Mouse (Mus musculus): ENCODE measurements at regions not wholly inside any gene's neighbourhood (a gene's known extent, or its start where the extent isn't known, plus 50 kb on each side); places are given as distances from the start of the nearest gene placed in this dataset.

DNA sequence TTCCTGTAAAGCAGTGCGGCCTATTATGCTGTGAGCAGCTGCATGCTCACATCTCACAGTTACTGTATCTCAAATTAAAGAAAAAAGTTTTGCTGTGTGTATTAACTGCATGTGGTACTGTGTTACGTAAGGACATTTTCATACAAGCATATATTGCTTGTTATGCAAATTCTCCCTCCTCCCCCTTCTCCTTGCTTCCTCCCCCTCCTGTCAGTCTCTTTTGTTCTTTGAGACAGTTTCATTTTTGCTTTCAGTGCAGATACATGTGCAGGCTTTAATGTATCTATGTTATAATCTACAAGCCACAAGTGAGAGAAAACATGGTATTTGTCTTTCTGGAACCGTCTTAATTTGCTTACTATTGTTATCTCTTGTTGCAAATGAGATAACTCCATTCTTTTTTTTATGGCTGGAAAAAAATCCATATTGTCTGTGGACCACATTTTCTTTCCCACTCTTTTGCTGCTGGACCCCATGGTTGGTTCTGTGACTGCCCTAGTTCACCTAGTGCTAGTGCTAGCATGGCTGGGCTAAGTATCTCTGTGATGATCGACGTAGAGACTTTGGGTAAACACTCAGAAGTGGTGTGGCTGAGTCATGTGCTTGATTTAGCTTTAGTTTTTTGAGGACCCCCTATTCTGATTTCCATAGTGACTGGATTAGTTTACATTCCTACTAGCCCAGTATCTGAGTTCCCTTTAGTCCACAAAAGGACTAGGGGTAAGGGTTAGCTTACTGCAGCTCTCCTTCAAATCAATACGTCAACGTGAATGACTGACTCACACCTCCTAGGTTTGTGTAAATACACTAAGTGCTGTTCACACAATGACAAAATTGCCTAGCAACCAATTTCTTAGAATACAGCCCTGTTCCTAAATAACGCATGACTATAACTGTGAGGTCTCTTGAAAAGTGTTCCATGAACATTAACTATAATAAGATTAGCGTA is 158.1 kb downstream of the Icos start:
- DNase-seq (ENCODE audit: low spot score in 2 of 2) = no peak

- DNase-seq (ENCODE audit: low spot score in 2 of 2) = no peak
Measured at GRCm38 (mm10) chr1:61137210-61137885, 159.6 kb downstream of the Icos start.

DNA sequence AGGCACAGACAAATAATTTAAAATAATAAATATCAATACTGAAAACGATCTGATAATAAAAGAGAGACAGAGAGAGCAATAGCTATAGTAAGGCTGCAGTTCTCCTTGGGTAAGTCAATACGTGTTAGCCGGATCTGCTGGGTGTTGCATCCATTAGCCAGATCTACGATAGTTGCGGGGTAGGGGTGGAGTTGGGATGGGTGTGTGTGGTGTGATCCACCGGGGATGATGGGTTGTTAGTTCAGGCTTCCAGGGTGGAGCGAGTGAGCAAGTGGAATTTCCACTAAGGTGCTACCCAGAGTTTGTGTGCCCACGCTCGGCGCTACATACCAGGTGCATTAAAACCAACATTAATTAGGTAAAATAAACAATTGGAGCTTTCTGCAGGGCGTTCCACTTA is 160.2 kb downstream of the Icos start:
- DNase-seq (ENCODE audit: low spot score in 2 of 2) = no peak

DNA sequence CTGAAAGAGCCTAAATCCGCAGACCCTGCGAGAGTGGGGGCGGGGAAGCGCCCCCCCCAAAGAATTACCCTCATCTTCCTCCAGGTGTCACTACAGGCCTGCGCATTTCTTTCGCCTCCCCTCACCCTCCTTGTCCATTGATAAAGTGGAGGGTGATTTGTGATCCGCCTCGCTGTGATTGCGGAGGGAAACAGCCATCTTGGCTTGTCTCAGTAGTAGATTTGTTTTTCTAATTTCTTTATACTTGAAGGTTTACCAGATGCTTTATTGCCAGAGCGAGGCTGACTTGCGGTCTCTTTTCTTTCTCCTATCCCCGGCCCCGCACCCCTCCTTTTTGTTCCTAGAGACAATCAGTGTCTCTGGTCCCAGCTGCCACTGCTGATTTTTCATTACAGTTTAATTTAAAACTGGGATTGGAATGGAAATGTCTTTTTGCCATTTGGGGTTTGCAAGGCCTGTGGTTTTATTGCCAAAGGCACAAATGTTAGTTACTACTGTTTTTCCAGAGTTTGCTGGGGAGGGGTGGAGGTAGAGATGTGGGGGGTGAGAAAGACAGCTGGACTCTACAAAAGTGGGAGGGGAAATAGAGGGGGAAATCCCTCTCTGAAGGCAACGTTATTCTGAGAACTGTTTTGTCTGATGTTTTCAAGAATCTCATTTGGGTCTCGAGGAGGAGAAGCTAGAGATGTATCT is 161.7 kb downstream of the Icos start:
- DNase-seq (ENCODE audit: low spot score in 2 of 2) = peak; percentile 16 to 32

- no peak for DNase-seq (ENCODE audit: low spot score in 2 of 2)
Measured at GRCm38 (mm10) chr1:61139984-61140648, 162.4 kb downstream of the Icos start.

DNA sequence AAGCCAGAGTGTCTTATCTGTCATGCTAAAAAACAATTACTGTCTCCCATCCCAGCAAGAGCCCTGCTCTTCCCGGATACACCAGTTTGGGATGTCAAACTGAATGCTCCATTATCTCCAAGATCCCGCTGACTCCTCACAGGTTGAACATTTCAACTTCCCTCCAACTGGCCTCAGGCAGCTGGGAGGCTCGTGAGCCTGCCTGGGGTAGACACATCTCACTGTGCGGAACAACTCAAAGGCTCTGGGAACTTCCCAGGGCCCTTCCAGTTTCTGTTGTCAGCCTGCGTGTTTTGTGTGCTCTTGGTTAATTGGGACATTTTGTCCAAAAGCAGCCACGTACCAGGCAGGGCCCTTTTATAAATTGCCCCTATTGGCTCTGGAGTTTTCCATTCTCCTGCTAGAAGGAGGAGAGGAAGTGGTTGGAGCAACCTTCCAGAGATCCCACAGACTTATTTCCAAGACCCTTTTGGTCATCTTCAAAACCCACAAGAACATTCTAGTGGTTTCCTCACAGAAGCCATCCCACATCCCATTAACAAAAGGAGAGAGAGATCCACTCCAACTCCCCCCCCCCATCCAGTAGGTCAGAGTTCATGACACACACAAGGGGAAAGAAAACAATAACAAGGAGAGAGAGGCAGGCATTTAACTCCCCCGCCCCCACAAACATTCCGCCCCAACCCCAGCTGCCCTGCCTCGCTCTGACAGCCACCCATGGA is 163.3 kb downstream of the Icos start:
- no peak for DNase-seq (ENCODE audit: low spot score in 2 of 2)

GRCm38 (mm10) chr1:61141592-61141930 is 163.8 kb downstream of the Icos start:
- DNase-seq (ENCODE audit: low spot score in 2 of 2) = no peak

- DNase-seq (ENCODE audit: low spot score in 2 of 2) = no peak
Measured at GRCm38 (mm10) chr1:61141952-61142351, 164.2 kb downstream of the Icos start.

DNA sequence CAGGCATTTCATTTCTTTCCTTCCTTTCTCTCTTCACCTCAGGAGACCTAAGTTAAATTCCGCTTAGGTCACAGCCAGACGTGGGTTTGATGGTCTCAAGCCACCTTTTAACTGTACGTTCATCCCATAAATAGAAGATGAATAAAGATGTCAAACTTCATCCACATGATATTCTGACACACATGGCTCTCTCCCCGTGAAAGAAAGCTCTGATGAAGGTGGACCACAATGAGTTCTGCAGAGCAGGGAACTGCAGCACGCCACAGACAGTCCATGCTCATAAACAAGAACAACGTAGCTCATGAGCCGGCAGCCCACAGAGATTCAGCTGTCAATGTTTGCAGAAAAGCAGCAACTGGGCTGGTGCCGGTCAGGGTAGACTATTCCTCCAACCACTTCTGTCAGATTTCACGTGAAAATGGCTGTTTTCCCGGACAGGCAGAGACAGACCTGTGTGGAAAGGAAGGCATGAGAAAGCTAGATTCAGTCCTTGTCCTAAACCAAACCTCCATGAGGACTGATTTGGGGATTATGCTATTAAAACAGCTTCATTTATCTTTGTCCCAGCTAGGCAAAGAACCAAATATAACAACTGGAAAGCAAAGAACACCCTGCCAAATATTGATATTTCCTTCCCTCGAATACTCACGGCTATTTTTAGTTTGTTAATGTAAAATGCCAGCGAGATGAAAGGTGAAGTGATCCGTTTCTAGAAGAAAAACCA is 165.5 kb downstream of the Icos start:
- no peak for DNase-seq (ENCODE audit: low spot score in 2 of 2)

GRCm38 (mm10) chr1:61143754-61144066 is 166.0 kb downstream of the Icos start:
- DNase-seq (ENCODE audit: low spot score in 2 of 2) = no peak

- DNase-seq (ENCODE audit: low spot score in 2 of 2) = no peak
Measured at GRCm38 (mm10) chr1:61145013-61145412, 167.3 kb downstream of the Icos start.

DNA sequence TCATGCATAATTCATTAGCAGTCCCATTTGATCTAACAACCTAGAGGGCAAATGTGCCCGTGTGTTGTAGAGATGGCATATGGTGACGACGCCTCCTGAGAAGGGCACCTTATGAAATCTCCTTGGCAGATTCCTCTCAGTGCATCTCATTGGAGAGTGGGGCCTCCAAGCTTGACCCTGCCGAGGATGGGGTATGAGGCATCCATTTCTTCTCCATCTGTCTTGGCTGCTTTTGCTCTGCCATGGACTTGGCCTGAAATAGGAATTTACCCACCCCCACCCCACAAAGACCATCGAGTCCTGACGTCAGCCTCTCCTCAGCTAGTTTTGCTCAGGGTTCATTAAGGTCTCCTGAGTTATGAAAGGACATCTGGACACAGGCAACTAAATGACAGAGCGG is 167.8 kb downstream of the Icos start:
- no peak for DNase-seq (ENCODE audit: low spot score in 2 of 2)

- no peak for DNase-seq (ENCODE audit: low spot score in 2 of 2)
Measured at GRCm38 (mm10) chr1:61146222-61146723, 168.5 kb downstream of the Icos start.

GRCm38 (mm10) chr1:61151742-61152141 is 174.0 kb downstream of the Icos start:
- DNase-seq (ENCODE audit: low spot score in 2 of 2) = no peak

DNA sequence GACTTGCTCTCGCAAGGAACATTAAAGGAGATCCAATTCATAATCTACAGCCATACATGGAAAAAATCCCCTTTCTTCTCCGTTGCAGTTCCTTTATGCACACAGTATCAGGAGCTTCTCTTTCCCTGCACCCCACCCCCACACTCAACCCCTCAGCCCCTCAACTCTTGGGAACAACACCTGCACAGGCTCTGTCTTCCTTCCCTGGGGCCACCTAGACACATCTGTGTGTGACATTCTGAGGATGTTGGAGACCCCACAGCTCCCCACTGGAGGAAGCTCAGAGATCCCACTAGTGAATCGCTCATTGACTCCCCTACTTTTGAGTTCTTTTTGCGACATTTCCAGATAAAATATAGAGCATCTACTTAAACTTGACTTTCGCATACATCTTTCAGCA is 174.4 kb downstream of the Icos start:
- DNase-seq (ENCODE audit: low spot score in 2 of 2) = no peak

DNA sequence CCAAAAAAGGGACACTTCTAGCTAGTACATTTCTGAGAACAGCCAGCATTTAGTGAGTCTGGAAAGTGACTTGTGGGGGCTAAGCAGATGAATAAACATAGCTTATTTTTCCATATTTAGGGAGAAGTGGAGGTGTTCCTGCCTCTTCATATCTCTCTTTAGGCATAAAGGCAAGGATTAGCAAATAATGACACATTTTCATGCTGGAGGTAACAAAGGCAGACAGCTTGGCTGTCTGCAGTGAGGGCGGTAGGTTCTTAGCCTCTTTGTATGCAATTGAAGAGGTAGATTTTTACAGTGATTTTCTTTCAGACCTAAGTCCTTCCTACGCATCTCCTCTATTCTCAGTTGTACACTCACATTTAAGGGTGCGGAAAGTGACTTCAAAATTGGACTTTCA is 176.5 kb downstream of the Icos start:
- no peak for DNase-seq (ENCODE audit: low spot score in 2 of 2)

- DNase-seq (ENCODE audit: low spot score in 2 of 2) = no peak
Measured at GRCm38 (mm10) chr1:61157271-61157670, 179.5 kb downstream of the Icos start.

- no peak for DNase-seq (ENCODE audit: low spot score in 2 of 2)
Measured at GRCm38 (mm10) chr1:61160505-61160904, 182.8 kb downstream of the Icos start.

DNA sequence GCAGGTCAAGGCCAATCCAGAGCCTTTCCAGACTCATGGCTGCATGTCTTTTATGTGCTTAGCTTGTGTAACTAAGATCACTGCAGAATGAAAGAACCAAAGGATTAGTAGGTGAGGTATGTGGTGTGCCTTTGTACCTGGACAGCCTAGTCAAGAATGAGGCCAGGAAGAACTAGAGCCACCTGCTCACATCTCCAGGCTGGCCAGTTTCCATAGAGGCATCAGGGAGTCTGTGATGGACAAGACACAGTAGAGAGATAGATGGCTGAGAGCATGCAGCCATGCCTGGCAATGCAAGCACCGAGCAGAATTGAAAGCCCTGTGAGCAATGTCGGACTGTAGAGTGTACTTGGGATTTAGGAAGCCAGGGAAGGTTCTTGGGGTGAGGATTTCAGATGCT is 186.5 kb downstream of the Icos start:
- DNase-seq (ENCODE audit: low spot score in 2 of 2) = no peak

- DNase-seq (ENCODE audit: low spot score in 2 of 2) = no peak
Measured at GRCm38 (mm10) chr1:61171941-61172340, 194.2 kb downstream of the Icos start.
